Mouse (Mus musculus) kidney, postnatal 14 days (tissue): ENCODE results near the gene Gm45261.

Experiments
- DNase-seq: peaks from one replicate; pipeline ENCODE4 v3.0.0; 2022; ENCODE audit warnings: mixed read lengths

Gene Gm45261

DNA sequence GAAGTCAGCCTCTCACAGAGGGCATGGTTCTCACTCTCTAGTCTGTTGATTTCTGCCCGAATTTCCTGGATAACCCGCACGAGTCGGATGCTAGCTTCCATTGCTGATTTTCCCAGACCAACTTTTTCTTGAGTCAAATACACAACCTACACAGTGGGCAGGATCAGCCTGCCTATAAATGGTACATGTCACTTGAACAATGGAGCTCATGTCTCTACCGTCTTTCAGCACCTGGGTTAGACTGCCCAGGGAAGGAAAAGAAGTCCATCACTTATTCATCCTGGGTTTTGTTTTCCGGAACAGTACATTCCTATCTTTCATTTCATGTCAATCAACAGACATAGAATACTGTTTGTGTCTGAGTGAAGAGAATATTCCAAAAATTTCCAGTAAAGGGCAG is at the start of gene Gm45261:
Gm45261 (minus strand) TSS at position 101 of the 400 bp plus-strand sequence.
- no peak for DNase-seq

DNA sequence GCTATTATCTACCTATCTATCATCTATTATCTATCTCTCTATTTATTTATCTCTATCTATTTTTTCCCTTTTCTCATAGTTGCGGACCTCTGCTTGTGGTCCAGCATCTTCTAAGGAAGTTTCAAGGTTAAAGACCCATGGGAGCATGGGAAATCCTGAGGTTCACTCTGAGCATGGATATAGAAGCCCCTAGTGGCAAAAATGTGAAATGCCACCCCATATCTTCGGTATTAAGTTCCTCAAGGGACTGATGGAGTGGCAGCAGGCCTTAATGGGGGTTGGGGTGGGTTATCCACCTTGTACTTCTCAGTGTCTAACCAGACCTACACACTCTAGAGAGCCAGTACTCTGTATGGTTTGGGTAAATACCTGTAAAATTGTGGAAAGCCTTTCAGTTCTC is 43.5 kb upstream of the Gm45261 start:
- DNase-seq: no peak

DNA sequence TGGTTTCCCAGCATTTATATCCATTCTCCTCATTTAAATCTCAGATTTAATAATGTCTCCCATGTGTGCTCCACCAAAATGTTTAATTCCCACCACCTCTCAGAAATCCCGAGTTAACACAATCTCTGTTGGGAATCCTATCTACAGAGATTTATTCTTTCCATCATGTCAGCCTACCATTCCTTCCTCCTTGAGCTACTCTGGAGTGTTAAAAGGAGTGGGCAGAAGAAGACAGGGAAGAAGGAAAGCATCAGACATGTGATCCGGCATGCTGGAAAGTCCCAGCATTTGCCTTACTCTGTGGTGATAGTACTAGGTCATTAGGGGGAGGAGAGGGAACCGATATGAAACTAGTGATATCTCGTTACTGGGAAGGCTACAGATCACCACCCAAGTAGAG is 42.8 kb upstream of the Gm45261 start:
- DNase-seq: no peak

DNA sequence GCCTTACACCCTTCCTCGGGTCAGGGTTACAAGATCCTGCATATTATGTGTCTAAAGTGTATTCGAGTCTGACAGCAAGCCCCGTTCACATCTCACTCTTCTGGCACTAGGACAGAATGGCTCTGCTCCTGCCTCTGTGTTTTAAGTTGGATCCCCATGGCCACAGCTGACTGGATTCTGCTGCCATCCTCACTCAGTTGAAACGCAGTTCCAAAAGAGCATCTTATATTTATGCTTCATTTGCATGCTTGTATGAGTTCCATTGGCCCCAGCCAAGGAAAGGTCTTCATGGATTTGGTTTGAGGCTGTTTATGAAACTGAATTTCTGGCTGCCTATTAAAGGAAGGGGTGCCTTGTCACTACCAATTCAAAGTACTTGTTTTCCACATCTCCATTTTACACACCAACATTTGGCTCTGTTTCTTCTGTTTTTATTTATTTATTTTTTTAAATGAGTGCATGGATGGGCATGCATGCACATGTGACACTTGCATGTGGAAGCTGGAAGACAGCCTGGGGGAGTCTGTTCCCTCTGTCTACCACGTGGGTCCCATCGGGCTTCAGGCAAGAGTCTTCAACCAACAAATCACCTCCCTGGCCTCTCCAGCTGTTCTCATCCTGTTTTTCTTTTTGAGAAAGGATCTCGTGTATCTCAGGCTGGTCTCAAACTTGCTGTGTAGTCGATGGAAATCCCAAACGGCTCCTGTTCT is 41.4 kb upstream of the Gm45261 start:
- no peak for DNase-seq

DNA sequence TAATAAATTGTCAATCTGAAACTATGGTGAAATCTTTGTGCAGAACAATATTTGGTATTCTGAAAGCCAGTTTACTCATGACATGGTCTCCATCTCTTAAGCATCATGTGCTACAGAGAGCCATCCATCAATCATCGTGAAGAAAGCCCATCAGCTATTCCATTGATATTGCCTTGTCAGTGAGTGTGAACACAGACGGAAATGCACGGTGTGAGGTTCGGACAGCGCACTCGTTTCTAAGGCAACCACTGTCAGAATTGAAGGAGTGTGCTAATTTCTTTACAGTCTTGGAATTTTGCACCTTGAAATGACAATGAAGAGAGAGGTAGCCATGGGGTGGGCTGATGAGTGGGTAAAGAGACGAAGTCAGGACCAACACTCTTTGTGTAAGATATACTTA is 38.0 kb upstream of the Gm45261 start:
- DNase-seq: no peak

DNA sequence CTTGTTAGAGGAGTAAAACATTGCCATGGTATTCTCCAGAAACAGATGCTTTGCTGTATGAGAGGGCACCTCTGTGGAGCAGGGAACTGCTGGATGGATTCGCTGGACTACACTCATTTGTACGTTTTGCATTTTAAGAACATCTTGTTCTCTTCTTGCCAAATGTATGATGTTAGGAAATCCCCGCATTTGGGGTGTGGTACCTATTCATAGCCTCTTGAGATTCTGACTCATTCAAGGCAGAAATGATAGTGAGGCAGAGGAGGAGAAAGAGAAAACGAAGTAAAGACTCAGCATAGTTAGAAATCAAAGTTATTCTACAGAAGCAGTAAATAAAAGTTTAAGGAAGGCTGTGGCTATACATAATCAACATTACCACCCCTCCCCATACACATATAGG is 35.1 kb upstream of the Gm45261 start:
- DNase-seq: no peak

DNA sequence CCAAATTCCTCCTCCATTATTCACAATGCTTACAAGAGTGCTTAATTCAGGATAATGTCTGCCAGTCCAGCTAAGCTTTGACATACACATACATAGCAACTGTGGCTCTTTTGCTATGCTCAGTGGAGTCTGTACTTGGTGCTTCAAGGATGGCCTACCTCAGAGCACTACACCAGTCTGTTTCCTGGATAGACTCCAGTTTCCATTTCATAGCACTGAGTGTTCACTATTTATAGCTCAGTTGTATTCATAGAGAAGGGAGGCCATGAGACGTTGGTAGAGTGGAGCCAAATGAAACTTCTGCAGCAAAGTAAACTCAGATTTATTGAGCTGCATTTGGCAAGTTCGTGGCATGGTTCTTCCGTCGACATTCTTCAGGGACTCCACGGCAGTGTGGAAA is 22.2 kb upstream of the Gm45261 start:
- no peak for DNase-seq

DNA sequence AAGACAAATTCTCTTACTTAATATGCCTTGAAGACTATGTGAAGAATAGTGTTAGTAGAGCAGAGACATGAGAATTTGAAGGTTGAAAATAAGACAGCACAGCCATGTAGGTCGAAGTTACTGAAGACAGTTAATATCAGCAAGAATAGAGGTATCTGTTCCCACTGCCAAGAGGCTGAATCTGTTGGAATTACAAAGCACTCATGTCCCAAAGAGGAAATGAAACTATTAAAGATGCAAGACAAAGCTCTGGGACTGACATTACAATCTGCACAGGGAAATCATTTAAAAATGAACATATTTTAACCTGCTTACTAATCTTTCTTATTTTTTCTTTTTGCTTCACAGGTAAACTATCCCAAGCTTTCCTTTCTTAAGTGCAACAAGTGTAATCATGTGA is 13.7 kb upstream of the Gm45261 start:
- DNase-seq: no peak

DNA sequence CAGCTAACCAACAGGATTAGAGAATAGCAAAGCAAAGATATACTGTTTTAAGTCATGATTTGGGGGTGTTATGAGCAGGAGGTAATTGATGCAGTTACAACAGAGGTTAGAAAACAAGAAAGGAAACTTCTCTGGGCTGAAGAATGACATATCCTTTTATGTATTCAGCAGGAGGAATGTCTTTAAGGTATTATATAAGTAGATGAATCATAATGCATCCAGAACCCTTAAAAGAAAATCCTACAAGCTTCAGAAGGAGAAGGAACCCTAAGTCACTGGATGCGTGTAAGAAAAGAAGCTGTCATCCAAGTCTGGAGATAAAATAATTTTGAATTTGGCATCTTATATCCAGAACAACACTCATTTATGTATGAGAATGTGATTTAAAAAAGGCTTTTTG is 11.1 kb upstream of the Gm45261 start:
- no peak for DNase-seq

DNA sequence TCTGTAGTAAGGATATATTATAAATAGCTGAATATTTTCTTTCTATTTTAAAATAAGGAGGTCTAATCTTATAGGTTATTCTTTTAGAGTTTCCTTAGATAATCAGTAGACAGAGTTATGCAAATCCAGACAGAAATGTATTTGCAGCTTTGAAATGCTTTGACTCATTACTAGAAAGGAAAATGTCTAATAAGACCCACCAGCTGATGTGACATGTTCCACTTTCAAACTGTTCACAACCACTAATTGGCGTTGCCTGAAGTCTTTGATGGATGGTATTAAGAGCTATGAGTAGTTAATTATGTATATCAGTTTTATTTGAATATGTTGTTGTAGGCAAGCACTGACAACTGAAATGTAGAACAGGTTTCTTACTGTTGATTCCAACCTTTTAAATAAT is 1.3 kb downstream of the Gm45261 start:
- DNase-seq: no peak

DNA sequence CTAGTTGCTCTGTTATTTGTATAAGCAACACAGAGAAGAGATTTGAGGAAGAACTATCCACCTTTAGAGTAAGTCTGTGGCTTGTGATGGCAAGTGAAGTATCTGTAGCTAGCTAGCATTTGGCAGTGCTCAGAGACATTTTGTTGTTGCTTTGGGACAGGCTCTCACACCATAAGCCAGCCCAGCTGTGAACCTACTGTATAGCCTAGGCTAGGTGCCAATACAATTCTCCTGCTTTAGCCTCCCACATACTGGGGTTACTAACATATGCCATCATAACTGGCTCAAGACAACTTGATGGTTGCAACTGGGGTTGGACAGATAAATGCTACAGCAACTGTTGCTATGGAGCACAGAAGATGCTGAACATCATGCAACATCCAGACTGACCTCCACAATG is 1.8 kb downstream of the Gm45261 start:
- DNase-seq: no peak

DNA sequence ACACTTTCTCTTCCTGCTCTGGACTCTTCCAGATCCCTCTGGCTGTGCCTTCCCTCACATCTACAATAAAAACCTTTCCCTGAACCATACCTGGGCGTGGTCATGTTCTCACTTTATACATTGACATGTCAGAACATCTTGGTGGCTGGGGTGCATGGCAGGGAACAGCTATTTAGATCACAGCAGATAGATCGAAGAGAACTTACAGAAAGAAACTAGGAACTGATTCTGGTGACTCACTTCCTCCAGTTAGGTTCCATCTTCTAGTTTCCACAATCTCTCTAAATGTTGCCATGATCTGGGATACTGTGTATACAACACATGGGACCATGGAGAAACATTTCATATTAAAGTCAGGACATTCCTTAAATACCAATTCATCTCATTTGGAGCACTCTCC is 7.3 kb downstream of the Gm45261 start:
- DNase-seq: no peak

DNA sequence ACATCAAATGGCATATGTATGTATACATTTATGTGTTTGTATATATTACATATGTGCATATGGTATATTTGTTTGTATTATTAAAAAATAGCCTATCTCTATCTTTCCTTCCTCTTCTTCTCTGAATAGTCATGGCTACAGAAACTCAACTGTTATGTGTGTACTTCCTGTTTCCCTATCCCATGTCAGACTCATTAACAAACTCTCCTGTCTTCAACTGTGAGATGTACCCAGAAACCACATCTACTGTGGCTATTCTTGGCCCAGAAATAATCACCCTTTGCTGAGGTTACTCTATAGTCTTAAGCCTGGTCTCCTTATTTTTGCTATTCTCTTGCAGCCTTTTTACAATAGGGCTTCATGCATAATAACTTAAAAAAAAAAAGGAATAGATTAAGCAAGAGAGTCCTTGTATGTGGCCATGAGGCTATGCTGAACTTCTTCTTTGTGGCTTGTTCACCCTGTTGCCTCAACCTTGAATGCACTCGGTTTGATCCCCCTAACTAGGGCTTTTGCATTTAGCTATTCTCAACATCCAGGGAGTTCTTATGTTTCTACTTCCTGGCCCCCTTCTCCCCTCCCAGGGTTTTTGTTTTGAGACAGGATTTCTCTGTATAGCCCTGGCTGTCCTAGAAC is 9.2 kb downstream of the Gm45261 start:
- no peak for DNase-seq

DNA sequence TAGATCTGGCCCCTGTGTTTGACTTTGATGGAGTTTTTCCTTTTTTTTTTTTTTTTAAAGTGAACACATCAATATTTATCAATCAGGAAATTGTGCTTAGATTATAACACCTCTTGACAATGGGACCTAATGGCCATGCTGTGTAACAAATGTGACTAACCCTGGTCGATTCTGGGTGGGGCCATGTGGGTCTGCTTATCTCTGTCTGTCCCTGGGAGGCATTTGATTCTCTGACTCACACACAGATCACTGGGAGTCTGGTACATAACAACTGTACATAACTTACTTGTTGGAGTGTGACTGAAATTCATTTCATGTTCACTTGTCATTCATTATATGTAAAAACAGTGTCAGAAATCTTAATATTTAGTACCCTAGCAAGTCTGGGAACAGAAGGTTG is 13.7 kb downstream of the Gm45261 start:
- DNase-seq: no peak

DNA sequence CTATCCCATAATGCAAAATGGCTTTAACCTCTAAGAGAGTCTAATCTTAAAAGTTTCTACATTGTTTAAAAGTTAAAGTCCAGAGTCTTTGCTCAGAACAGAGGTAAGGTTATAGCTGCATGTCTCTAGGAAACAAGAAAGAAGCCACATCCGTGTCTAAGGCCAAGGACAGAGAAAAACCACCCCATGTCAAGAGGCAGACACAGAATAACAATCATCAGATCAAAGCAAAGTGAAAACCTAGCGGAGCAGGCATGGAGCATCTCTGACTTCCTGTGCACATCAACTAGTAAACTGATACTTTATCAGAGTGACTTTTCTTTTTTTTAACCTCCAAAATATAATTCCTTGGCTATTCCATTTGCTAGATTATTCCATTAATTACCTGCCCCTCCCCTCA is 20.3 kb downstream of the Gm45261 start:
- DNase-seq: no peak

DNA sequence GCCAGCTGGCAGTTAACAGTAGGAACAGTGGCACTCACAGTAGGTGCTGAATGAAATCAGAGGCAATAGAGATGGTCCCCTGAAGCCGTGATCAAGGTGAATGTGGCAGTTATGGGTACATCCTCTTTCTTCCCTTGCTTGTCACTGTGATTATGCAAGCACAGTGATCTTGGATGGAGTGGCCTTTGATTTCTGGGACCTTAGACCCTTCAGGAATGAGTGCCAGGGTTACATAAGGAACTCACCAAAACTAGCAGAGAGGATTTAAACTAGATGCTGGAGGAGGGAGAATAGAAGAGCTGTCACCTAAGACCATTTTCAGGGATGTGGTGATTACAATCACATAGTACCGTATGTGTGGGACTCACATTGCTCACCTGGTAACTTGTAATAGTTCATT is 22.7 kb downstream of the Gm45261 start:
- DNase-seq: no peak

DNA sequence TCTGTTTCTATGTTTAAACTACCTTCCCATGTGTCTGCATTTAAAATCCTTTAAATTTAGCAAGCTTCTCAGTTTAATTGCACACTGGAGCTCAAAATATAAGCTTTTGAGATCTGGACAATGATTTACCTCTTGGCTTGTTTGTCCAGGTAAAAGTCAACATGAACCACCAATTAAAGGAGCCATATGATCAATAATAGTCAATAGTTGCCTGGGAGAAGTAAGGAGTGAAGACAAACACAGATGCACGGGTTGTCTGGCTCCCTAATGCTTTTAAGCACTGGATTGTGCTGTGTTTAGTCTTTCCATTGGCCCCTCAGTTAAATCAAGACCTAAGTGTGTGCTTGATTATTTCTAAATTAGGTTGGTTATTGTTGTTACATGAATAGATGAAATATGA is 33.3 kb downstream of the Gm45261 start:
- DNase-seq: no peak

DNA sequence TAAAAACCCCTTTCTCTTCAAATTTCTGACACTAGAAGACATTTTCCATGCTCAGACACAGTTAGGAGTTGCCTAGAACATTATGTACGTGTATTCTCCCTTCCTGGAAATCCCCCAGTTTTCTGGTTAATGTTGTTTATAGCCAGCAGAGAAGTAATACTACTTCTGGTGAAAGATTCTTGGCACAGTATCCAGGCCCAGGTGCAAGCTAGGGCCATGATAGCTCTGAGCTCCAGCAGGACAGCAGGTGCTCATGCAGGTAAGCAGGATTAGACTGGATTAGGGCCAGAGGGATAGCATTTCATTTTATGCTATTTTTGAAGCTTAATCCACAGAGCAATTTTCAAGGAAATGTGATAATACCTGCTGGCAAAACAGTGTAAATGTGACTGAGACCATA is 33.8 kb downstream of the Gm45261 start:
- DNase-seq: no peak

DNA sequence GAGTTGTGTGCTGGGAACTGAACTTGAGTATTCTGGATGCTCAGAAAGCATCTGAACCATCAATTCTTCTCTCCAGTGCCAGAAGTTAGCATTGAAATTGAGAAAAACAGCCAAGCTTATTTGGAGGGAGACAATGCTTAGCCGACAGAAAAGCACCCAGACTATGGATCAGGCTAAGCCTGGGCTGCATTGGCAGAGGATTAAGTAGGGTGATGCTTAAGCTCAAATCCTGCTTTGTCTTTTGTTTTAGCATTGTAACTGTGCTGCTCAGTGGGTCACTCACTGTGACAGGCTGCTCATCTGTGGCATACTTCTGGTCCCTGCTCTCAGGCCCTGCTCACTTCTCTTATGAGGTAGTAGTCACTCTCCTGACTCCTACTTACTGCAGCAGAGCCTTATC is 36.6 kb downstream of the Gm45261 start:
- DNase-seq: no peak

DNA sequence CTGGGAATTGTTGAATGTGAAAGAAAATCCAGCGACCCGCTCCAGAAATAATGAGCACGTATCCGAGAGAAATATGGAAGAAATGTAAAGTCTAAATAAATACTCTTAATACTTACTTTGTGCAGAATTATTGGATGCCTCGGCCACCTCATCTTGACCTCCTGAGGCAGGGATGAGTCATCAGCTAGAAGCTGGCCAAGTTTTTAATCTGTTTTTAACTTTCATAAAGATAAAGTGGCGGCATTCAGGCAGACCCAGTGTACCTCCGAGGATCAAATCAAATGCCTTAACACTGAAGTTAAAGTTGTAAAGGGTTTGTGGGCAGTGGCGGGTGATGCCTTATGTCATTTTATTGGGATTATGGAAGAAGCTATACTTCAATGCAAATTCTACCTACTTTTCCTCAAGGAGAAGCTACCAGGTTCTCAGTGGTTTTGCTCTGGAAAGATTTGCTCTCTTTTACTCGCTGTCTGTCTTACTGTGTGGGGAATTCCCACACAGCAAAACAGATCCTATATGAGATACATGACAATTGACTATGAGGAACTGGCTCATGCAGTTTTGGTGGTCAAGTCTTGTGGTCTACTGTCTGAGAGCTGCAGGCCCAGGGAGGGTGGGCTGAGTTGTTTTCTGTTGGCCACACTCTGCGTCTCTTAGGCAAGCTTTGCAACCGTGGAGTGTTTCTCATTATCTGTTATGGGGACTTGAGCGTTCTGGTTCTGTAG is 42.8 kb downstream of the Gm45261 start:
- no peak for DNase-seq

DNA sequence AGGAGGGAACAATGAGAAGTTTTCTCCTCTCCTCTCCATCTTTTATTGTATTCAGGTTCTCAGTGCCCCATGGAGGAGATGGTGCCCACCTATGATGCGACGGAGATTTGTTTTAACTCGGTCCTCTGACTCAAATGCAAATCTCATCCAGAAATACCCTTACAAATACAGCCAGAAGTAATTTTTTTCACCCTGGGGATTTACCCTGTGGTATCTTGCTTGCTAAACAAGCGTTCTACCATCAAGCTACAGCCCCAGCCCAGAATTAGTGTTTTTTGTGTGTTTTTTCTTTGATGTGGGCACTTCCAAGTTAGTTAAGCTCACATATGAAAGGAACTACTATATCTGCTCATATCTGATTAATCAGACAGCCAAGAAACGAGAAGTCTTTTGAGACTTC is 44.9 kb downstream of the Gm45261 start:
- DNase-seq: no peak

DNA sequence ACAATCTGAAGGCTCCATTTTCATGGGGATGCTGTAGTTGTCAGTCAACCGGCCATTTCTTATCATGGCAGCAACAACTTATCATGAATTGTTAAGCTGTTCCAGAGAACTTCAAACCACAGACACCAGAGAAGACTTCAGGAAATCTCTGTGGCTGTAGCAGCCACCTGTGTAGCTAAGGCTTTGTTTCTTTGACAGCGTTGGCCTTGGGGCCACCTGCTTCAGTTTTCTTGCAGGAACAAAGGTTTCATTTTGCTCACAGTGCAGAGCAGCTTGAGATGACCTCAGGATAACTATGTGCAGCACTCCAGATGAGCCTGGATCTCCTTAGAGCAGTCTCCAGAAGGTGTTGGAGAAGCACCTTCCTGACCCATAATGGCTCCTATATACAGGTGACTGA is 48.7 kb downstream of the Gm45261 start:
- no peak for DNase-seq

DNA sequence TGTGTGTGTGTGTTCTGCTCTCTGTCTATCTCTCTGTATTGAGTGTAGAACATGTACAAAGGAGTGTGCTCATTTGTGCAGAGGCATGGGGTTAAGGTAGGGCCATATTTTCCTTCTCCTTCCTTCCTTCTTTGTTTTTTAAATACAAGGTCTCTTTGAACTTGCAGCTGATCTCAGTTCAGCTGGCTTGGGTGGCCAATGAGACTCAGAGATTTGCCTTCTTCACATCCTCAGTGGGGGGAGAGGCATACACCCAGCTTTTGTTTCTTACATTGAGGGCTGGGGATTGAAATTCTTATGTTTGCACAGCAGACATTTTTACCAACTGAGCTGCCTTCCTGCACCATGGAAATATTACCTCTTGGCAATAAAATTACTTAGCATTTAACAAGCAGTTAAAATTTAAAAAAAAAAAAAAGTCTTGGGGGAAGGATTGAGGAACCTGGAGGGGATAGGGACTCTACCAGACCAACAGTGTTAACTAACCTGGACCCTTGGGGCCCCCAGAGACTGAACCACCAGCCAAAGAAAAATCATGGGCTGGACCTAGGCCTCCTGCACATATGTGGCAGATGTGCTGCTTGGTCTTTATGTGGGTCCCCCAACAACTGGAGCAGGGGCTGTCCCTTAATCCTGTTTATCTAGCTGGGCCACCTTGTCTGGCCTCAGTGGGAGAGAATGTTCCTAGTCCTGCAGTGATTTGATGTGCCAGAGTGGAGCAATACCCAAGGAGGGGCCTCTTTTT is 50.8 kb downstream of the Gm45261 start:
- no peak for DNase-seq
